Mouse (Mus musculus) stomach, embryonic 16.5 days (tissue): Measurements from ENCODE around the gene Cda. TPM values are rescaled to one million over a fixed set of nuclear protein-coding genes. Genes with fewer than 3 reads are reported as not detected.

Source experiments
- ATAC-seq: fragments of 200-750 bp; cut with Nextera tagmentation; 2 replicates; pipeline ENCODE4 v1.8.0; 2017; ENCODE audit warnings: moderate number of reproducible peaks, moderate TSS enrichment; ENCODE audit not compliant: insufficient read depth, low FRiP score
- H3K27ac ChIP-seq: fragments of 300-500 bp; sonication (generic); 2 replicates; pipeline ENCODE4 v1.5.1; 2014; ENCODE audit warnings: low read length
- H3K27me3 ChIP-seq: fragments of 300-500 bp; sonication (generic); 2 replicates; pipeline ENCODE4 v1.6.1; 2014; ENCODE audit warnings: low read length, control low read depth, mixed read lengths; ENCODE audit not compliant: control insufficient read depth, insufficient read depth
- H3K36me3 ChIP-seq: fragments of 300-500 bp; sonication (generic); 2 replicates; pipeline ENCODE4 v1.6.1; 2014; ENCODE audit warnings: low read length; ENCODE audit not compliant: control insufficient read depth, insufficient read depth
- H3K4me1 ChIP-seq: fragments of 300-500 bp; sonication (generic); 2 replicates; pipeline ENCODE4 v1.6.1; 2014; ENCODE audit warnings: low read length, control low read depth, mixed read lengths; ENCODE audit not compliant: control insufficient read depth, insufficient read depth
- H3K4me2 ChIP-seq: fragments of 300-500 bp; sonication (generic); 2 replicates; pipeline ENCODE4 v1.6.1; 2014; ENCODE audit warnings: low read depth, low read length, mixed read lengths
- H3K4me3 ChIP-seq: fragments of 300-500 bp; sonication (generic); replicated peaks from 2 replicates; pipeline ENCODE4 v1.5.1; 2014; ENCODE audit warnings: mild to moderate bottlenecking, low read length
- H3K9ac ChIP-seq: fragments of 300-500 bp; sonication (generic); 2 replicates; pipeline ENCODE4 v1.6.1; 2014; ENCODE audit warnings: low read length
- H3K9me3 ChIP-seq: fragments of 300-500 bp; sonication (generic); replicated peaks from 2 replicates; pipeline ENCODE4 v1.6.1; 2016; ENCODE audit warnings: low read length, control low read depth; ENCODE audit not compliant: control insufficient read depth
- WGBS: fragments of 180-500 bp; shearing (Covaris S2); extraction: QIAGEN DNeasy Blood & Tissue Kit; methylation state at CpG from one replicate; pipeline ENCODE4 v1.1.7; 2014; 5-methylcytosine and 5-hydroxymethylcytosine counted together
- microRNA-seq: library from miRNA; unstranded; fragments of <30 nt; microRNA quantifications from one replicate; pipeline ENCODE4, GENCODE M21; 2016
- polyA plus RNA-seq: library from polyadenylated mRNA; unstranded; fragments of >200 nt; fragmentation: Nextera tagmentation; extraction: Ambion mirVana; gene quantifications from 2 replicates; pipeline ENCODE4 v1.2.1, GENCODE M21; 2015

Cda gene
- polyA plus RNA-seq, 1 experiment from 2014 or later, result 14.9 TPM

GRCm38 (mm10) chr4:138293949-138294550 is 73.7 kb downstream of the Cda start:
- Histone ChIP-seq H3K27ac (no peak overlapping the region), H3K36me3 (no peaks in the 10 kb centered on the region), H3K4me3 (no peak overlapping the region), H3K4me2 (no peak overlapping the region), H3K27me3 (no peaks in the 10 kb centered on the region), H3K9me3 (no peaks in the 10 kb centered on the region), H3K4me1 (no peaks in the 10 kb centered on the region), H3K9ac (no peak overlapping the region)
- ATAC-seq, result no peak
- 73% methylated on average over 13 of the region's 14 CpGs for WGBS

- no peaks in the 10 kb centered on the region for H3K9me3 ChIP-seq
- WGBS, result 58% methylated on average over 18 of the region's 18 CpGs
- H3K4me2 ChIP-seq, result no peak overlapping the region
- H3K27me3 ChIP-seq, result no peaks in the 10 kb centered on the region
- no peak overlapping the region for H3K4me3 ChIP-seq
- peak overlapping the region; percentile 2; the same call in 1 of the 2 replicates for H3K9ac ChIP-seq
- no peaks in the 10 kb centered on the region for H3K4me1 ChIP-seq
- H3K27ac ChIP-seq, result no peak overlapping the region
- no peak for ATAC-seq
- H3K36me3 ChIP-seq, result no peaks in the 10 kb centered on the region
Observed at GRCm38 (mm10) chr4:138293261-138293948, 74.4 kb downstream of the Cda start.

- Histone ChIP-seq H3K27me3 (no peaks in the 10 kb centered on the region), H3K27ac (no peak overlapping the region), H3K4me3 (no peak overlapping the region), H3K4me2 (no peak overlapping the region), H3K4me1 (no peaks in the 10 kb centered on the region), H3K9me3 (no peaks in the 10 kb centered on the region), H3K9ac (no peak overlapping the region), H3K36me3 (no peaks in the 10 kb centered on the region)
- 80% methylated on average over 13 of the region's 13 CpGs for WGBS
- ATAC-seq, result no peak
Observed at GRCm38 (mm10) chr4:138292028-138292427, 75.8 kb downstream of the Cda start.

GRCm38 (mm10) chr4:138288691-138289090 is 79.1 kb downstream of the Cda start:
- no peaks in the 10 kb centered on the region for H3K4me1 ChIP-seq
- 82% methylated on average over 7 of the region's 7 CpGs for WGBS

More at GRCm38 (mm10) chr4:138288691-138289090, 79.1 kb downstream of the Cda start:
- Histone ChIP-seq H3K36me3 (no peaks in the 10 kb centered on the region), H3K4me3 (no peak overlapping the region), H3K9me3 (no peaks in the 10 kb centered on the region), H3K27me3 (no peaks in the 10 kb centered on the region), H3K27ac (no peak overlapping the region), H3K9ac (no peak overlapping the region), H3K4me2 (no peak overlapping the region)
- no peak for ATAC-seq

Small RNA genes within 50 kb of the gene (microRNA-seq; reads per million reads assigned to microRNA genes)
- not detected for gene Gm27646
- 0.83 reads per million for gene Mir7019

Other genes with a start within 250 kb of the Cda start
- gene Hp1bp3, start 151.7 kb downstream of the Cda start, polyA plus RNA-seq, result 131 and 141 TPM in 2 replicates
- 0.46 and 0.82 TPM in 2 replicates for gene Sh2d5, start 117.6 kb downstream of the Cda start, polyA plus RNA-seq
- 1.5 and 1.9 TPM in 2 replicates for gene Kif17, start 117.6 kb downstream of the Cda start, polyA plus RNA-seq
- gene Ddost, start 63.3 kb downstream of the Cda start, polyA plus RNA-seq, result 418 and 440 TPM in 2 replicates
- gene Pink1, start 41.7 kb downstream of the Cda start, polyA plus RNA-seq, result 33.0 and 34.2 TPM in 2 replicates
- not detected in 2 replicates for gene Fam43b, start 28.5 kb upstream of the Cda start, polyA plus RNA-seq
- gene Mul1, start 66.7 kb upstream of the Cda start, polyA plus RNA-seq, result 18.6 and 22.2 TPM in 2 replicates
- 2.8 and 3.2 TPM in 2 replicates for gene Camk2n1, start 86.3 kb upstream of the Cda start, polyA plus RNA-seq